Mouse (Mus musculus) cerebellum, adult 2 months (tissue): ENCODE data around the gene Snx12.

Source experiments
- CTCF ChIP-seq: fragments of 200-500 bp; IDR thresholded peaks from 2 replicates; pipeline ENCODE4 v1.5.1; 2011; ENCODE audit warnings: low read depth, mild to moderate bottlenecking, control low read depth, low read length, moderate library complexity, borderline replicate concordance; ENCODE audit not compliant: insufficient read depth
- POLR2A ChIP-seq: fragments of 200-500 bp; IDR thresholded peaks from 2 replicates; pipeline ENCODE4 v1.6.1; 2011; ENCODE audit warnings: low read length, control low read depth, borderline replicate concordance; ENCODE audit not compliant: insufficient read depth

- TF ChIP-seq POLR2A (no peak), CTCF (no peak)
These were observed 32.4 kb upstream of the Snx12 start for GRCm38 (mm10) chrX:101254740-101255139.
